Comparison of ENCODE assay signal across 8 mouse cellular contexts in genomic region chr4:141214337-141214851, GRCm38 (mm10). TPM values are rescaled to one million over a fixed set of nuclear protein-coding genes. Genes with fewer than 3 reads are reported as not detected.
A peak's percentile ranks its signal among the peaks of the same experiment; 100 is the strongest.
DNase-seq lines count a peak whose midpoint lies in the region; ATAC-seq lines count a peak whose summit lies in the region.

No protein-coding gene starts in this region.

- DNase-seq in adrenal gland, postnatal 10 days = peak; percentile 53
- DNase-seq in adrenal gland, adult 8-10 months = no peak
- peak; percentile 49 for DNase-seq in forebrain, embryonic 10.5 days (ENCODE audit: extremely low spot score, low spot score)
- DNase-seq in lung, postnatal 4 days = peak; percentile 55 to 64
- DNase-seq in spleen, postnatal 10 days (ENCODE audit: low spot score in 2 of 2) = peak; percentile 44 to 74
- no peak for DNase-seq in right cerebral cortex, adult 18-20 months

- peak overlapping the region; percentile 69 for H3K4me3 ChIP-seq in brown adipose tissue, adult 24 weeks (ENCODE audit: insufficient read depth, low read depth, low read length)
- peak overlapping the region; percentile 69 for H3K4me3 ChIP-seq in forebrain, embryonic 10.5 days
- peak overlapping the region; percentile 42 for H3K4me3 ChIP-seq in kidney, embryonic 14.5 days (ENCODE audit: low read length)

- H3K4me2 ChIP-seq in kidney, embryonic 14.5 days (replicated peaks; ENCODE audit: low read depth, low read length) = peak overlapping the region; percentile 93

- H3K27me3 ChIP-seq in forebrain, embryonic 10.5 days (ENCODE audit: poor library complexity, severe bottlenecking) = no peaks in the 10 kb centered on the region
- no peaks in the 10 kb centered on the region for H3K27me3 ChIP-seq in kidney, embryonic 14.5 days (ENCODE audit: control insufficient read depth, insufficient read depth, low read length)

- H3K9ac ChIP-seq in kidney, embryonic 14.5 days (ENCODE audit: low read depth, low read length) = peak overlapping the region; percentile 60

- peak; percentile 55; the same call in 1 of the 2 replicates for ATAC-seq in kidney, embryonic 14.5 days (ENCODE audit: low FRiP score, low TSS enrichment)

- 4% methylated on average over 16 of the region's 16 CpGs for WGBS in forebrain, embryonic 10.5 days
- WGBS in kidney, embryonic 14.5 days = 2% methylated on average over 16 of the region's 16 CpGs

- peaks cover 4% of the 10 kb centered on the region; the same call in 1 of the 2 replicates for H3K4me1 ChIP-seq in brown adipose tissue, adult 24 weeks (ENCODE audit: control insufficient read depth, insufficient read depth, insufficient read length, low read length)
- peaks cover 36% of the 10 kb centered on the region for H3K4me1 ChIP-seq in forebrain, embryonic 10.5 days
- H3K4me1 ChIP-seq in kidney, embryonic 14.5 days (ENCODE audit: control insufficient read depth, insufficient read depth, low read length) = no peaks in the 10 kb centered on the region

- no peak overlapping the region for H3K27ac ChIP-seq in brown adipose tissue, adult 24 weeks (replicated peaks; ENCODE audit: low read depth, low read length)
- peak overlapping the region; percentile 84 for H3K27ac ChIP-seq in forebrain, embryonic 10.5 days
- H3K27ac ChIP-seq in kidney, embryonic 14.5 days (ENCODE audit: low read depth, low read length) = no peak overlapping the region

- no peaks in the 10 kb centered on the region for H3K9me3 ChIP-seq in forebrain, embryonic 10.5 days
- no peaks in the 10 kb centered on the region for H3K9me3 ChIP-seq in kidney, embryonic 14.5 days (ENCODE audit: control insufficient read depth, low read length)

- peaks cover 12% of the 10 kb centered on the region; the same call in 1 of the 2 replicates for H3K36me3 ChIP-seq in forebrain, embryonic 10.5 days (replicated peaks)
- peaks cover 6% of the 10 kb centered on the region; the same call in 1 of the 2 replicates for H3K36me3 ChIP-seq in kidney, embryonic 14.5 days (ENCODE audit: control insufficient read depth, insufficient read depth, low read length)

RNA-seq across cellular contexts. Expression of gene Rsg1, which starts 0.6 kb away (rescaled TPM):
- 1 to 10 TPM; 1.5 to 1.7 TPM for total RNA-seq in adrenal gland, postnatal 10 days (2021)
- 1 to 10 TPM; 1.6 to 2.6 (median 2.2) TPM for total RNA-seq in adrenal gland, adult 8-10 months (2022)
- polyA plus RNA-seq in brown adipose tissue, adult 24 weeks (2012; ENCODE audit: insufficient read depth, insufficient read length, missing spikeins) = not detected in 2 replicates
- polyA plus RNA-seq in forebrain, embryonic 10.5 days (2016; fragmentation: Nextera tagmentation; extraction: Ambion mirVana) = 7.3 and 7.8 TPM in 2 replicates
- polyA plus RNA-seq in kidney, embryonic 14.5 days (2014; fragmentation: Nextera tagmentation; extraction: Ambion mirVana) = 3.6 and 5.0 TPM in 2 replicates

RNA-seq across cellular contexts. Expression of gene Arhgef19, which starts 24.9 kb away (rescaled TPM):
- total RNA-seq in adrenal gland, postnatal 10 days (2021) = 10 to 100 TPM; 29.0 to 31.0 TPM
- total RNA-seq in adrenal gland, adult 8-10 months (2022) = 100 to 1,000 TPM in 1 of 4 experiments, 10 to 100 TPM in 3; 43.5 to 113 (median 60.0) TPM
- polyA plus RNA-seq in brown adipose tissue, adult 24 weeks (2012; ENCODE audit: insufficient read depth, insufficient read length, missing spikeins) = 3.2 and 3.6 TPM in 2 replicates
- polyA plus RNA-seq in forebrain, embryonic 10.5 days (2016; fragmentation: Nextera tagmentation; extraction: Ambion mirVana) = 1.3 and 2.2 TPM in 2 replicates
- 6.8 and 7.4 TPM in 2 replicates for polyA plus RNA-seq in kidney, embryonic 14.5 days (2014; fragmentation: Nextera tagmentation; extraction: Ambion mirVana)

Comparison
In these comparisons a context has a peak if more than half of its experiments do, and no peak if none do; other contexts are left out.
1. DNase-seq: peak in adrenal gland, postnatal 10 days (single experiment), forebrain, embryonic 10.5 days (single experiment), lung, postnatal 4 days (2 of 2) and spleen, postnatal 10 days (2 of 2); none in adrenal gland, adult 8-10 months (single experiment) and right cerebral cortex, adult 18-20 months (single experiment).
2. Peak in every context shown above with its lines, with median percentiles within 50 percentile points of each other: H3K4me3 ChIP-seq.